Mouse (Mus musculus) lung, adult 2 months (tissue): Measurements from ENCODE around the gene Sptbn4. TPM values are rescaled to one million over a fixed set of nuclear protein-coding genes. Genes with fewer than 3 reads are reported as not detected.

ENCODE experiments used
- DNase-seq: peaks from one replicate; pipeline ENCODE4 v3.0.0; 2022
- H3K4me1 ChIP-seq: fragments of 200-500 bp; 2 replicates; pipeline ENCODE4 v1.6.1; 2011; ENCODE audit warnings: low read length; ENCODE audit not compliant: control insufficient read depth, insufficient read depth
- H3K4me3 ChIP-seq: fragments of 200-500 bp; replicated peaks from 2 replicates; pipeline ENCODE3; 2011; ENCODE audit warnings: low read depth, mild to moderate bottlenecking, control low read depth, low read length; ENCODE audit errors: extremely low read depth
- CTCF ChIP-seq: fragments of 200-500 bp; IDR thresholded peaks from 2 replicates; pipeline ENCODE4 v1.5.1; 2011; ENCODE audit warnings: mild to moderate bottlenecking, low read length, control low read depth; ENCODE audit not compliant: insufficient read depth
- POLR2A ChIP-seq: fragments of 200-500 bp; IDR thresholded peaks from 2 replicates; pipeline ENCODE4 v1.6.1; 2011; ENCODE audit warnings: low read depth, mild to moderate bottlenecking, control low read depth, low read length, borderline replicate concordance; ENCODE audit errors: extremely low read depth
- WGBS: fragments of 180-500 bp; shearing (Covaris S2); methylation state at CpG from one replicate; pipeline ENCODE4 v1.1.7; 2018; 5-methylcytosine and 5-hydroxymethylcytosine counted together
- polyA plus RNA-seq: library from polyadenylated mRNA; depleted of rRNA; stranded (reverse); fragments of >200 nt; gene quantifications from 2 replicates; pipeline ENCODE4 v1.2.3, GENCODE M21; 2012

The Sptbn4 gene
- polyA plus RNA-seq, 1 experiment: 0.13 TPM

GRCm38 (mm10) chr7:27331541-27331851 lies 116.0 kb downstream of the Sptbn4 start:
- peaks cover 14% of the 10 kb centered on the region for H3K4me1 ChIP-seq
- WGBS: 2% methylated on average over 8 of the region's 8 CpGs
- H3K4me3 ChIP-seq: peak overlapping the region; percentile 51
- DNase-seq: peak; percentile 46
- TF ChIP-seq POLR2A (no peak), CTCF (no peak)

DNA sequence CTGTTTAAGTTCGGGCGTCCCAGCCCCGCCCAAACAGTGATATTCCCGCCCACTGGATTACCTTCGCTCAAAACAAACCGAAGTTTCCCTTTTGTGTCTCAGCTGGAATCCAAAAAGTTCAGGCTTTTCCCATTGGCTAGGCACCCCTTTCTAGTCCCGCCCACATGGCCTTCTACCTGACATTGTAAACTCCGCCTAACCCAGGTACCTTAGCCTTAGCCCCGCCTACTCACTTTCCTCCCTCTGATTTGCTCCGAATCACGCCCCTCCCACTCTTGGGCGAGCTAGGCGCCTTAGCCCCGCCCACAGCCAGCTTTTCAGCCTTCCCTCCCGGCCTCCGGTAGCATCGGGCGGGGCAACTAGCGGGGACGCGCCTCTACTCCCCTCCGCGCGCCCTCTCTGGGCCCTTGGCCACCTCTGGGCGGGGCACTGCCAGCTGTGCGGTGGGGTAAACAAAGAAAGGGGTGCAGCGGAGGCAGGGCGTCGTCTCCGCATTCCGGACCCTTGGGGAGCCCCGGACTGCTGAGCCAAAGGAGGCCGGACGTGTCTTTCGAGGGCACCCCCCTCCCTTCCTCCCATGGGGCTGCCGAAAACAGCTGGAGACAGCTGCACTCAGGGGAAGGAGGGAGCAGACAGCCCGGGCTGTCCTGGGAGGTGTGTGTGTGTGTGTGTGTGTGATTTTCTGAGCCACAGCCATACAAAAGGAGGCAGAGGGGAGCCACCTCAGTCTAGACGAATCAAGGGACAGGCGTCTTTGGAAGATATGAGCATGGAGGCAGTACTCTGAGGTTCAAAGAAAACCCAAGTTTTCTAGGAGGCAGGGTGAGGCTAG lies 116.6 kb downstream of the Sptbn4 start:
- Histone ChIP-seq H3K4me1 (peaks cover 14% of the 10 kb centered on the region), H3K4me3 (peak overlapping the region; percentile 51)
- no peak for TF ChIP-seq CTCF
- DNase-seq: peak; percentile 95
- WGBS: 2% methylated on average over 39 of the region's 39 CpGs

- H3K4me3 ChIP-seq: no peak overlapping the region
- WGBS: 38% methylated on average over 17 of the region's 17 CpGs
- peak; percentile 15 for DNase-seq
- no peak for TF ChIP-seq POLR2A
- TF ChIP-seq CTCF: no peak
- H3K4me1 ChIP-seq: peaks cover 14% of the 10 kb centered on the region
Measured at GRCm38 (mm10) chr7:27329981-27330380, 117.5 kb downstream of the Sptbn4 start.

GRCm38 (mm10) chr7:27329326-27329947 lies 118.0 kb downstream of the Sptbn4 start:
- WGBS: 10% methylated on average over 45 of the region's 45 CpGs
- Histone ChIP-seq H3K4me1 (peaks cover 14% of the 10 kb centered on the region), H3K4me3 (no peak overlapping the region)
- peak; percentile 89 for DNase-seq
- peak; percentile 55 for TF ChIP-seq CTCF
- TF ChIP-seq POLR2A: no peak

GRCm38 (mm10) chr7:27328648-27329047 lies 118.8 kb downstream of the Sptbn4 start:
- TF ChIP-seq POLR2A: no peak
- no peak for TF ChIP-seq CTCF
- peak; percentile 25 for DNase-seq
- H3K4me3 ChIP-seq: no peak overlapping the region
- 31% methylated on average over 16 of the region's 16 CpGs for WGBS
- H3K4me1 ChIP-seq: peaks cover 14% of the 10 kb centered on the region

- no peak for DNase-seq
- no peak for TF ChIP-seq POLR2A
- no peak for TF ChIP-seq CTCF
- WGBS: 69% methylated on average over 11 of the region's 11 CpGs
- peaks cover 14% of the 10 kb centered on the region for H3K4me1 ChIP-seq
- H3K4me3 ChIP-seq: no peak overlapping the region
Measured at GRCm38 (mm10) chr7:27328161-27328560, 119.3 kb downstream of the Sptbn4 start.

DNA sequence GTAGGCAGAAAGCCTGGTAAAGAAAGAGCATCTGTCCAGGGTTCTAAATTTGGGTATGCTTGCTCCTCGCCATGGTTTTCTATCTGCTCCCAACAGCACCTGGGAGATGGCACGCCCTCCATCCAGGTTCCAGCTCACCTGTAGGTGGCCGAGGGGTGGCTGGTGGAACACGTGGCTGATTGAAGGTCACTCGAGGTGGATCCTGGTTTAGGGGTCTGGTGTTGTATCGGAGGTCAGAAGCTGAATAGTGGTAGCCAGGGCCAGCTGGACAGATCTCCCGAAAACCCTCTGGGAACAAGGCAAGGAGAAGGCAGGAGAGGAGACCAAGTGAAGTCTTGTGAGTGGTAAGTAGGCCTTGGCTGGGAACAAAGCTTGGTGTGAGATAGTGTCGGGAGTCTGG lies 120.0 kb downstream of the Sptbn4 start:
- Histone ChIP-seq H3K4me1 (peaks cover 14% of the 10 kb centered on the region), H3K4me3 (no peak overlapping the region)
- DNase-seq: no peak
- TF ChIP-seq CTCF (no peak), POLR2A (no peak)
- WGBS: 99% methylated on average over 8 of the region's 8 CpGs

DNA sequence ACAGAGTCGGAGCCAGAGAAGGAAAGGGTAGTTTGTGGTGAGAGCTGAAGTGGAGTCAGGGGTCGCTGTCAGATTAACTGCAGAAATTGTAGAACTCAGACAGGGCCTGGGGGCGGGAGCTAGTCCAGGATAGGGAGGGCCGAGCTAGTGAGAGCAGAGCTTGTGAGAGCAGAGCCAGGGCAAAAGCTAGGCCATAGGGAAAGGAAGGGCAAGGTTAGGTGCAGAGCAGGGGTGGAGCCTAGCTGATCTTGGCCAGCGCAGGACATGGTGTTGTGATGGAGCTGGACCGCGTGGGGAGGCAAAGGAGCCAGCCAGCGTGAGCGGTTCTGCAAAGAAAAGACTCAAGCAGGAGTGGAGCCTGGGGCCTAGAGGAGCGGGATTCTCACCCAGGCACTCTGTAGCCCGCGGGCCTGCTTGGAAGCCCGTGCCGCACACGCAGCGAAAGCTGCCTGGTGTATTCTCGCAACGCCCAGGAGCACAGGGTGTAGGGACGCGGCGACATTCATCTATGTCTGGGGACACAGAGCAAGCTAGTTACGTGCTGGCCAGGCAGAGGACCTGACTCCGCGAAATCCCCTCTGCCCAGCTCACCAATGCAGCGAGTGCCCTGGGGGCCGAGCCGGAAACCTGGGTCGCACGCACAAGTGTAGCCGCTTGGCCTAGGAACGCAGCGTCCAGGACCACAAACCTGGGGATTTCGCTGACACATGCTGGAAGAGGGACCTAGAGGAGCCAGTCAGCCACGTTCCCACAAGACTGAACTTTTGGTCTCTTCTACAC lies 121.2 kb downstream of the Sptbn4 start:
- DNase-seq: peak; percentile 31
- TF ChIP-seq CTCF (no peak), POLR2A (no peak)
- WGBS: 71% methylated on average over 34 of the region's 34 CpGs
- peaks cover 12% of the 10 kb centered on the region for H3K4me1 ChIP-seq
- no peak overlapping the region for H3K4me3 ChIP-seq

- TF ChIP-seq CTCF: no peak
- TF ChIP-seq POLR2A: no peak
- 13% methylated on average over 24 of the region's 24 CpGs for WGBS
- Histone ChIP-seq H3K4me1 (peaks cover 9% of the 10 kb centered on the region), H3K4me3 (no peak overlapping the region)
- DNase-seq: peak; percentile 65
Measured at GRCm38 (mm10) chr7:27325697-27326096, 121.8 kb downstream of the Sptbn4 start.
